Mouse (Mus musculus): Measurements from ENCODE around the gene Gm10226.

DNA sequence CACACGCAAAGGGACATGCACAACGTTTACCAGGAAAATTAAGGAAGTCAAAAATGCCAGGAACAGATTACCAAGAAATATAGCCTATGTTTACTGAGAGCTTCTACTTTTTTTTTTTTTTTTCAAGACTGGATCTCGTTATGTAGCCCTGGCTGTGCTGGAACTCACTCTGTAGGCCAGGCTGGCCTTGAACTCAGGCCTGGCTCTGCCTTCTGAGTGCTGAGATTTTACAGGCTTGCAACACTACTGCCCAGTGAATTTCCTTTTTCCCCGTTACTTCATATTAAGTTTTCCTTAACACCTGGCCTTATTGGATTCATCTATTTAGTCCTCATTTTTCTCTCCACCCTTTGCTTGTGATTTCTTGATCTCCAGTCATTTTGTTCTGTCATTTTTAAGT is 41.4 kb downstream of the Gm10226 start:
- no peak for TF ChIP-seq NELFE (IDR thresholded peaks at IDR 0.05; ENCODE audit: low read depth, low read length)
- no peak for TF ChIP-seq POLR2A (IDR thresholded peaks at IDR 0.05; ENCODE audit: control insufficient read depth in 1 of 2, insufficient read depth in 1 of 2, low read depth in 1 of 2, low read length in 2 of 2, poor library complexity in 1 of 2)
- TF ChIP-seq GATA1 (IDR thresholded peaks at IDR 0.05; ENCODE audit: low read depth, low read length), result no peak
- no peak for TF ChIP-seq EP300 (IDR thresholded peaks at IDR 0.05; ENCODE audit: low read depth in 1 of 2, low read length in 2 of 2)
- TF ChIP-seq CTCF (IDR thresholded peaks at IDR 0.05 in 2 of 3, conservative IDR thresholded peaks at IDR 0.05 in 1 of 3; ENCODE audit: control insufficient read depth in 1 of 3, insufficient read depth in 1 of 3, low read depth in 2 of 3, low read length in 3 of 3, poor library complexity in 1 of 3, severe bottlenecking in 1 of 3), result no peak
- no peak for TF ChIP-seq BHLHE40 (IDR thresholded peaks at IDR 0.05; ENCODE audit: borderline replicate concordance, low read depth, low read length)
- TF ChIP-seq KAT2A (conservative IDR thresholded peaks at IDR 0.05; ENCODE audit: low read depth, low read length), result no peak
- no peak for TF ChIP-seq MAFK (IDR thresholded peaks at IDR 0.05; ENCODE audit: borderline replicate concordance, low read depth, low read length)
- TF ChIP-seq SMC3 (IDR thresholded peaks at IDR 0.05; ENCODE audit: low read depth, low read length), result no peak
- no peak for TF ChIP-seq TAL1 (IDR thresholded peaks at IDR 0.05; ENCODE audit: low read length)
- no peak for TF ChIP-seq CHD1 (IDR thresholded peaks at IDR 0.05; ENCODE audit: low read depth, low read length)
- no peak for TF ChIP-seq USF2 (IDR thresholded peaks at IDR 0.05; ENCODE audit: borderline replicate concordance in 1 of 2, insufficient read depth in 1 of 2, low read depth in 1 of 2, low read length in 2 of 2)
- no peak for TF ChIP-seq RCOR1 (IDR thresholded peaks at IDR 0.05; ENCODE audit: low read depth, low read length)

Data from MEL (cell line).